Mouse (Mus musculus) embryonic facial prominence, embryonic 10.5 days (tissue): ENCODE measurements around the gene Ankrd13c. TPM values are rescaled to one million over a fixed set of nuclear protein-coding genes. Genes with fewer than 3 reads are reported as not detected.
A peak's percentile ranks its signal among the peaks of the same experiment; 100 is the strongest.

Experiments
- DNase-seq: peaks from one replicate; pipeline ENCODE4 v3.0.0-alpha.2; 2017; ENCODE audit warnings: low spot score
- H3K27ac ChIP-seq: fragments of 300-500 bp; sonication (generic); replicated peaks from 2 replicates; pipeline ENCODE4 v1.5.1; 2016; ENCODE audit warnings: mild to moderate bottlenecking
- H3K27me3 ChIP-seq: fragments of 300-500 bp; sonication (generic); replicated peaks from 2 replicates; pipeline ENCODE4 v1.6.1; 2016; ENCODE audit warnings: low read depth, mild to moderate bottlenecking; ENCODE audit not compliant: poor library complexity, severe bottlenecking
- H3K36me3 ChIP-seq: fragments of 300-500 bp; sonication (generic); replicated peaks from 2 replicates; pipeline ENCODE4 v1.6.1; 2016; ENCODE audit warnings: mild to moderate bottlenecking, moderate library complexity
- H3K4me1 ChIP-seq: fragments of 300-500 bp; sonication (generic); 2 replicates; pipeline ENCODE4 v1.6.1; 2016
- H3K4me3 ChIP-seq: fragments of 300-500 bp; sonication (generic); 2 replicates; pipeline ENCODE4 v1.5.1; 2016; ENCODE audit warnings: mild to moderate bottlenecking, moderate library complexity
- H3K9me3 ChIP-seq: fragments of 300-500 bp; sonication (generic); 2 replicates; pipeline ENCODE4 v1.6.1; 2016; ENCODE audit warnings: mild to moderate bottlenecking
- WGBS: fragments of 180-500 bp; shearing (Covaris S2); methylation state at CpG from one replicate; pipeline ENCODE4 v1.1.7; 2016; 5-methylcytosine and 5-hydroxymethylcytosine counted together
- polyA plus RNA-seq: library from polyadenylated mRNA; unstranded; fragments of >200 nt; fragmentation: Nextera tagmentation; extraction: Ambion mirVana; gene quantifications from 2 replicates; pipeline ENCODE4 v1.2.1, GENCODE M21; 2016

The Ankrd13c gene
- 19.1 and 19.7 TPM in 2 replicates for polyA plus RNA-seq

DNA sequence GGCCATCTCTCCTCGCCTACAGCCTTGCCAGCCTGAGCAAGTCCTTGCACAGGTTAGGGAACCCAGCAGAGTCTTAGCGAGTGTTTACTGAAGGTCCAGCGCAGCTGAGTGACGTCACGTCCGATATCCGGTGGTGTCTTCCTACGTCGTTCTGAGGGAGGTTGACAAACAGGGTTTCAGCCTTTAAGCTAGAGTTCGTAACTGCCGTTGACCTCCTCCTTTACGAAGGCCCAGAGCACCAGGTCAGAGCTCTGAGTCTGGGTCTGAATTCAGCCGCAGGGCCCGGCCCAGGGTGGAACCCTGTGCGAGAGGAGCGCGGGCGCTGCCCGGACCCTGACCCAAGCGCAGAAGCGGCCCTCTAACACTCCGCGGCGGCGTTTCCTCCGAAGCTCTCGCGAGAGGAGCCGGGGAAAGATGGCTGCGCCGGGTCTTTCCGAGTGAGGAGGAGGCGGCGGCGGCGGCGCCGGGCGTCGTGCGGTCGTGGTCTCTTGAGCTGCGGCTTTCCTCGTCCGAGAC is at the start of gene Ankrd13c:
Gene Ankrd13c, plus strand, starts transcription at position 397 of the 516 bp plus-strand sequence.
- Histone ChIP-seq H3K4me1 (peaks cover 14% of the 10 kb centered on the region), H3K36me3 (peaks cover 8% of the 10 kb centered on the region), H3K27me3 (no peaks in the 10 kb centered on the region), H3K27ac (peak within 1 kb of the TSS; percentile 97), H3K4me3 (peak within 1 kb of the TSS; percentile 98), H3K9me3 (no peaks in the 10 kb centered on the region)
- under 1% methylated on average over 45 of the region's 45 CpGs for WGBS
- DNase-seq, result peak; percentile 92

DNA sequence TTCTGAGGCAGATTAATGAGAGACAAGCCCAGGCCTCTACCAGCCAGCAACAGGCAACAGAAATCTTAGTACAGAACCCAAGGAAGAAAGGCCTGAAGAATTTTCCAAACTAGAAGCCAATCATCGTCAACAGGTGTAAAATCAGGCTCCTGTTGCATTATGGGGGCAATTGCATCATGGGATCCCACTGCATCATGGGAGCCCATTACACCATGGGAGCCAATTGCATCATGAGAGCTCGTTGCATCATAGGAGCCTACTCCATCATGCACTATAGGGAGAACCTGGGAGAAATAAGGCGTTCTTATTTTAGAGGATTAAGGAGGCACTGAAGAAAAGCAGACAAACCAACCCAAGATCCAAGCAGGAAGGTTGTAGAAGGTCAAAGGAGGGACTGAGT is 49.4 kb upstream of the Ankrd13c start:
- DNase-seq, result no peak
- Histone ChIP-seq H3K4me3 (no peak overlapping the region), H3K27ac (no peak overlapping the region), H3K36me3 (peaks cover 14% of the 10 kb centered on the region; the same call in 1 of the 2 replicates), H3K4me1 (no peaks in the 10 kb centered on the region), H3K27me3 (no peaks in the 10 kb centered on the region), H3K9me3 (no peaks in the 10 kb centered on the region)
- 91% methylated on average over 3 of the region's 3 CpGs for WGBS

DNA sequence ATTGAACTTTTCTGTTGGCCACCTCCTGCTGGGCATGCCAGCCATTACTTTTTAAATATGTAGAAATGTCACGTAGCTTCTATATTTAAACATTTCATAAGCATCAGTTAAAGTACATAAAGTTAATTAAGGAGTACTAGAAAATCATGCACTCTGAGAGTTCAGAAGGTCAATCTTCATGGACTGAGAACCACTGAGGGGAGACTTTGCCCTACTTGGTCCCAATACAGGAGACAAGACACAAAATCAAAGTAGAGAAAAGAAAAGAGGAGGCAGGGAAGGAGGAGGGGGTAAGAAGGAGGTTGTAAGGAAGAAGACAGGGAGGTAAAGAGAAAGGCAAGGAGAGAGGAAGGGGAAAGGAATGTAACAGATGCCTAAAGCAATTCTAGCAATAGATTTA is 47.1 kb upstream of the Ankrd13c start:
- Histone ChIP-seq H3K27ac (no peak overlapping the region), H3K4me3 (no peak overlapping the region), H3K4me1 (no peaks in the 10 kb centered on the region), H3K9me3 (no peaks in the 10 kb centered on the region), H3K36me3 (peaks cover 31% of the 10 kb centered on the region), H3K27me3 (no peaks in the 10 kb centered on the region)
- DNase-seq, result no peak
- WGBS, result 90% methylated on average over 1 of the region's 1 CpGs

DNA sequence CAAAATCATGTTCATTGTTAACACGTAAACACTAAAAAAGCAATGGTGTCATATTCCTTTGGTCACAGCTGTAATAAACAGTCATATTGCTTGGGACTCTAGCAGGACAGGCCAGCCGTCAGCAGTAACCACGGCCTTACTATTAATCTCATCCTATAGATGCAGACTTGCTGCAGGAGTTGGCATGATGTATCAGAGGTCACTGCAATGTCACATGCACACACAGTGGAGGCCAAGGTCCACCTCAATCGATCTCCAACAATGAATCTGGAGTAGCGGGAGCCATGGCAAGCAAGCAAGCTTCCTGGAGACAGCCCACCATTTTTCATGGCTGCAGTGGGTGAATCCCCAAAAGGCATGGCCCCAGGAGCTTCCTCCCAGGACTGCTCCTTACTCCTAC is 45.3 kb upstream of the Ankrd13c start:
- Histone ChIP-seq H3K9me3 (no peaks in the 10 kb centered on the region), H3K27ac (no peak overlapping the region), H3K27me3 (no peaks in the 10 kb centered on the region), H3K36me3 (peaks cover 40% of the 10 kb centered on the region), H3K4me3 (no peak overlapping the region), H3K4me1 (no peaks in the 10 kb centered on the region)
- 92% methylated on average over 5 of the region's 5 CpGs for WGBS
- no peak for DNase-seq

DNA sequence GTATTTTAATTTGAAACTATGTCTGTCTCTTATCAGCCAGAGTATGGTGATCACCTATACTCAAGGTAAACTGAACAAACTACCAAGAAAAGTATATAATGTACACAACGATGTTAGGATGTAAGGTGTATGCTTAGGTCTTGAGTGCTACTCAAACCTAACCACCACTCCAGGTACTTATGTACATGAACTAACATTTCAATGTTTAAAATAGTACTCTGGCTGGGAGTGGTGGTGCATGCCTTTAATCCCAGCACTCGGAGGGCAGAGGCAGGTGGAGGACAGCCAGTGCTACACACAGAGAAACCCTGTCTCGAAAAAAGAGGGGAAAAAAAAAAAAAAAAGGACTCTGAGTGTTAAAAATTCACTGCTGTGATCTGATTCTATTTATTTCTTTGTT is 38.9 kb upstream of the Ankrd13c start:
- H3K36me3 ChIP-seq, result peaks cover 60% of the 10 kb centered on the region
- no peak for DNase-seq
- no peak overlapping the region for H3K4me3 ChIP-seq
- H3K9me3 ChIP-seq, result no peaks in the 10 kb centered on the region
- no peaks in the 10 kb centered on the region for H3K27me3 ChIP-seq
- 84% methylated on average over 3 of the region's 3 CpGs for WGBS
- no peaks in the 10 kb centered on the region for H3K4me1 ChIP-seq
- H3K27ac ChIP-seq, result no peak overlapping the region

DNA sequence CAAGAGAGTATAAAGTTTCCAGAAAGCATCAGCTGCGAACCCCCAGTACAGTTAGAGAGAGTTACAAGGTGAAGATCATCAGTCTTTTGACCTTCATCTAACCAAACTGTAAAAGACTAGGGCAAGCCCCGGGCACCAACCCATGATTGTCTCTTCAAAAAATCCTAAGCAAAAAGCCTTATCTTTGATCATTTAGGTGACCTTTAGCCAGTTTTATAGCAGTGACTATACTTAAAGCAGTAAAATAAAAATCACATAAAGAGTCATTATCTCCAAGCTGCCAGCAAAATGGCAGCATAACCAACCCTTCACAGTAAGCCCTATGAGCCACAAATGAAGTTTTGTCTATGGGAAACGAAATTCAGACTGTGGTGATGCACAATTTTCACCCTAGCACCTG is 36.8 kb upstream of the Ankrd13c start:
- Histone ChIP-seq H3K27ac (no peak overlapping the region), H3K27me3 (no peaks in the 10 kb centered on the region), H3K4me1 (no peaks in the 10 kb centered on the region), H3K4me3 (no peak overlapping the region), H3K9me3 (no peaks in the 10 kb centered on the region), H3K36me3 (peaks cover 41% of the 10 kb centered on the region)
- WGBS, result 85% methylated on average over 3 of the region's 3 CpGs
- no peak for DNase-seq

DNA sequence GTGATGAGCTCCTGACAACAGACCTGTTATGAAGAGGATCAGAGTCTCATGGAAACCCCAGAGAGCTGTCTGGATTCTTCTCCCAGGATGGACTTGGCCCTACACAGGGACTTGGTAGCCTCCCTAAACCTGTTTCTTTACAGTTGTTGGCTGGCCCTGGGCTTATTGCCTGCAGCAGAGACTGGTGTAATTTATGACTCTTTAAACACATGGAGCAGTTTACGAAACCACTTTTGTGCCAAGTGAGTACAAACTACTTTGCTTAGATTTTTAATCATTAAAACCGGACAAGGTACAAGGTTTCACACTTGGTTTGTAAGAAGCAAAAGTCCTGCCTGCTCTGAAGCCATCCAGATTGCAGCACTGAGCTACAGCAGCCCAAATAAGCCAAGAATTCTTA is 34.9 kb upstream of the Ankrd13c start:
- peaks cover 23% of the 10 kb centered on the region for H3K36me3 ChIP-seq
- DNase-seq, result no peak
- H3K4me1 ChIP-seq, result no peaks in the 10 kb centered on the region
- no peak overlapping the region for H3K27ac ChIP-seq
- H3K27me3 ChIP-seq, result no peaks in the 10 kb centered on the region
- no peak overlapping the region for H3K4me3 ChIP-seq
- no peaks in the 10 kb centered on the region for H3K9me3 ChIP-seq
- WGBS, result 91% methylated on average over 2 of the region's 2 CpGs

DNA sequence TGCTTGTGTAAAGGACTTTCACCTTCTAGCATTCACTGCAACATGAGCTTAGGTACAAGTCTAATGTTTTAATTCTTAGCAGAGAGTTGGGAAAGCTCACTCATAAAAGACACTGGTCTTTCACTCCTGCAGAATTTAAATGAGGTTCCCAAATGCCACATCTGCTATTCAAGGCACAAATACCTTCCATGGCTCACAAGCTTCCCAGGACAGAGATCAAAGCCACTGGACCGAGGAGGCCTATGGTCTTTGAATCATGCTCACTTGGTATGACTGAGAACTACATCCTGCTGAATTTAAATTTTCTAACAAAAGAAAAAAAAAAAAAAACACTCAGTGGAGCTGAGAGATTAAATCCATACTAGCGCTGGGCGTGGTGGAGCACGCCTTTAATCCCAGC is 30.7 kb upstream of the Ankrd13c start:
- Histone ChIP-seq H3K4me1 (no peaks in the 10 kb centered on the region), H3K36me3 (peaks cover 8% of the 10 kb centered on the region; the same call in 1 of the 2 replicates), H3K27ac (no peak overlapping the region), H3K9me3 (no peaks in the 10 kb centered on the region), H3K4me3 (no peak overlapping the region), H3K27me3 (no peaks in the 10 kb centered on the region)
- 89% methylated on average over 4 of the region's 4 CpGs for WGBS
- no peak for DNase-seq

DNA sequence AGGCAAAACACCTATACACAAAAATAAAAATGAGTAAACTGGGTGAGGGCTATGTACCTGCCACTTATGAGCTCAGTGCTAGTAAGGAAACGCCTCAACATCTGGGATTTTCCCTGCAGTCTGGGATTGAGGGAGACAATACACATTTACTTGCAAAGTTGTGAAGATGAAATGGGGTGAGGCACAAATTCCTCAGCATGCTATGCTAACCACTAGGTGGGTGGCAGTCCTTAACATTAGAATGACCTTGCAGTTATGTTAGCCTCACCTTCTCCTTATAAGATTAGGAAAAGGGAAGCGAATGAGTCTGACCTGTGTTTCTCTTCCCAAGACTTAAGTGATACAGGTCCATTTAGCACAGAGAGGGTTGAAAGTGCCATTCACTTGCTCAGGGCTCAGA is 25.7 kb upstream of the Ankrd13c start:
- WGBS, result 92% methylated on average over 2 of the region's 2 CpGs
- no peaks in the 10 kb centered on the region for H3K27me3 ChIP-seq
- no peaks in the 10 kb centered on the region for H3K9me3 ChIP-seq
- DNase-seq, result no peak
- H3K36me3 ChIP-seq, result 0 out of 2 replicates have a peak, but pooled peaks cover 3% of the 10 kb centered on the region
- no peak overlapping the region for H3K4me3 ChIP-seq
- H3K4me1 ChIP-seq, result peaks cover 16% of the 10 kb centered on the region
- no peak overlapping the region for H3K27ac ChIP-seq

DNA sequence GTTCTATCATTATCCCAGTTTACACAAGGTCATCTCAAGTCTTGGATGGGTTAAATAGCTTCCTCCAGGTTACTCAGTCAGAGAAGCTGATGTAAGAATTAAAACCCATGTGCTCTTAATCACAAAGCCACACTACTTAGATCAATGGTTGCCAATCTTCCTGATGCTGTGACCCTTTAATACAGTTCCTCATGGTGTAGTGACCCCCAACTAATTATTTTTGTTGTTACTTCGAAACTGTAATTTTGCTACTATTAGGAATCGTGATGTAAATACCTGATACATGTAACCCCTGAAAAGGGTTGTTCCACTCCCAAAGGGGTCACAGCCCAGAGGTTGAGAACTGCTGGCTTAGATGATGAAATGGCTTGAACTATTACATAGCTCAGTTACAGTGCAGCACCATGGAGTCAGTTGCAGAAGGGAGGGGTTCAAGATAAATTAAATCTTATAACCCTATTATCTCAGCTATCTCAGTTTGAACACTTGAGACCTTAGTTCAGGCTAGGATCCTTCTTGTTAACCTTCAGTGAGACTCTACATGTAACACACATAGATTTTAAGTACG is 23.7 kb upstream of the Ankrd13c start:
- Histone ChIP-seq H3K9me3 (no peaks in the 10 kb centered on the region), H3K27ac (no peak overlapping the region), H3K27me3 (no peaks in the 10 kb centered on the region), H3K4me1 (peaks cover 16% of the 10 kb centered on the region), H3K36me3 (0 out of 2 replicates have a peak, but pooled peaks cover 3% of the 10 kb centered on the region), H3K4me3 (peak overlapping the region; percentile 67; the same call in 1 of the 2 replicates)
- DNase-seq, result no peak
- 76% methylated on average over 3 of the region's 3 CpGs for WGBS

DNA sequence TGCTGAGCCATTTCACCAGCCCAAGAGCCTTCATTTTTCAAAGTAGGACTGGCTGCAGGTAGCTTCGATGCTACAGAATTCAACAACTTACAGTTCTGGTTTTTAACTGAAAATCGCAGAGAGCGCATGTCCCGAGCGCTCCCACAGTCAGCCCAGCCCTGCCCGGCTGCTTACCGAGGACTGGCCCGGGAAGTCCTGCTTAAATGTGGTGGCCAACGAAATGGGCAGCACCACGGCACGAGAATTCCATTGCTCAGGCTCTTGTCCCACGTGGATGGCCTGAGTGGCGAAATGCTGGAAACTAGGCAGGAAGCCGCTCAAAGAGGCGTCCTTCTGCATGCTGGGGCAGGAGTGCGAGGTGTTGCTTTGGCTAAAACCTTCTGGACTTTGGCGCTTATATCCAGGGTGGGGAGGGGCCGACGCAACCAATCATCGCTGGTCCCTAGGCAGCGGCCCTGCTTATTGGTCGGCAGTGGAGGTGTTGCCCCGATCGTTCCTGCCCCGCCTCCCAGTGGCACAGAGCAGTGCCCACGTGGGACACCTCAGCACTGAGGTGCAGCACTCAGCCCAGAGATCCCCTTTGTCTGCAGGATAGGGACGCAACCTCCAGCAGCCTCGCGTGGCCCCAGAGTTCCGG is 22.2 kb upstream of the Ankrd13c start, which contains the start of gene Cth:
Gene Cth, minus strand, starts transcription at position 386 of the 637 bp plus-strand sequence.
- H3K36me3 ChIP-seq, result no peaks in the 10 kb centered on the region
- no peaks in the 10 kb centered on the region for H3K27me3 ChIP-seq
- peak within 1 kb of the TSS; percentile 67 for H3K4me3 ChIP-seq
- H3K27ac ChIP-seq, result peak within 1 kb of the TSS; percentile 78
- peak; percentile 94 for DNase-seq
- H3K4me1 ChIP-seq, result peaks cover 16% of the 10 kb centered on the region
- no peaks in the 10 kb centered on the region for H3K9me3 ChIP-seq
- WGBS, result under 1% methylated on average over 30 of the region's 30 CpGs

DNA sequence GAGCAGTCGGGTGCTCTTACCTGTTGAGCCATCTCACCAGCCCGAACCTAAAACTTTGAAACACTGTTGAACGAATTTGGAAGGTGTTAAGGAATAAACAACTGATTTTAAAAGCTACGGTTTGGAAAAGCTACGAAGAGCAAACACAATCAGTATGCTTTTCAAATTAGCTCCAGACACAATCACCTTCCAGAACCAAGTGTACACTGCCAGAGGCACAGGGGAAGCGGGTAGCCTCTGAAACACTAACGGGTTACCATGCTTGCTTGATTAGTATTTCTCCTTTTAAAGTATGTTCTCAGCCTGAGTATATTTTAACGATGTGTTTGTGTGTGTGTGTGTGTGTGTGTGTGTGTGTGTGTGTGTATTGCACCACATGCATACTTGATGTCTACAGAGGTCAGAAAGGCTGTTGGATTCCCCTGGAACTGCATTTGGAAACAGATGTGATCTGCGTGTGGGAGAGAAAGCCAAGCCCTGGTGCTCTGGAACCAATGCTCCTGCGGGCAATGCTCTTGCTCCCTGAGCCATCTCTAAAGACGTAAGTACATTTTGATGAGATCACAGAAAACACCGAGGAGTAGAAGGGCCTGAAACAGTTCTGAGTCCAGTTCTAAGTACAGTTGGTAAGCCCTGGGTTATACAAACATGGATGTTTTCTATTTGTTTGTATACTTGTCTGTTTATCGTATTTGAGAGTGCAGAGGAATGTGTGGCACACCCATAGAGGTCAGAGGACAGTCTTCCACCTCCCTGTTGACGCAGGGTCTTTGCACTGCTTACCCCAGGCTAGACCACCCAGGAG is 21.1 kb upstream of the Ankrd13c start:
- Histone ChIP-seq H3K27ac (no peak overlapping the region), H3K4me1 (peaks cover 16% of the 10 kb centered on the region), H3K27me3 (no peaks in the 10 kb centered on the region), H3K36me3 (no peaks in the 10 kb centered on the region), H3K4me3 (no peak overlapping the region), H3K9me3 (no peaks in the 10 kb centered on the region)
- no peak for DNase-seq
- 82% methylated on average over 14 of the region's 14 CpGs for WGBS
